Mouse (Mus musculus) cerebellum, adult 2 months (tissue): ENCODE results near the gene Wdr62.

Experiments
- CTCF ChIP-seq: fragments of 200-500 bp; IDR thresholded peaks from 2 replicates; pipeline ENCODE4 v1.5.1; 2011; ENCODE audit warnings: low read depth, mild to moderate bottlenecking, control low read depth, low read length, moderate library complexity, borderline replicate concordance; ENCODE audit not compliant: insufficient read depth
- POLR2A ChIP-seq: fragments of 200-500 bp; IDR thresholded peaks from 2 replicates; pipeline ENCODE4 v1.6.1; 2011; ENCODE audit warnings: low read length, control low read depth, borderline replicate concordance; ENCODE audit not compliant: insufficient read depth

GRCm38 (mm10) chr7:30199498-30200139, 80.6 kb downstream of the Wdr62 start:
- TF ChIP-seq CTCF (no peak), POLR2A (no peak)
